Mouse (Mus musculus) CH12.LX (cell line): ENCODE data around the gene Gm21977. TPM values are rescaled to one million over a fixed set of nuclear protein-coding genes. Genes with fewer than 3 reads are reported as not detected.
"Not testable (repeated sequence)": the region's sequence is repeated elsewhere in the genome, so short reads cannot be mapped to it uniquely, and the experiment has no call there.

Source experiments
- DNase-seq: peaks from one replicate; pipeline ENCODE4 v3.0.0-alpha.2; 2013; ENCODE audit errors: extremely low read depth
- H3K27ac ChIP-seq: 2 replicates; pipeline ENCODE4 v1.5.1; 2012; ENCODE audit warnings: low read depth, mild to moderate bottlenecking, control low read depth, moderate library complexity; ENCODE audit not compliant: insufficient read depth
- H3K27me3 ChIP-seq: replicated peaks from 2 replicates; pipeline ENCODE3; 2012; ENCODE audit warnings: inconsistent platforms
- H3K36me3 ChIP-seq, 2 experiments: replicated peaks in 1 of 2; 2 replicates each; pipeline versions ENCODE3 to v1.6.1; 2012; ENCODE audit warnings: inconsistent platforms in 1 of 2, low read length in 1 of 2, mild to moderate bottlenecking in 1 of 2, mixed read lengths in 1 of 2, moderate library complexity in 1 of 2; ENCODE audit not compliant: control insufficient read depth in 1 of 2, insufficient read depth in 1 of 2
- H3K4me1 ChIP-seq, 2 experiments: 2 replicates each; pipeline ENCODE4 v1.6.1; 2012; ENCODE audit warnings: inconsistent platforms in 1 of 2, moderate library complexity in 1 of 2; ENCODE audit not compliant: insufficient read depth in 2 of 2, control insufficient read depth in 1 of 2
- H3K4me2 ChIP-seq: 2 replicates; pipeline ENCODE4 v1.6.1; 2012; ENCODE audit warnings: low read depth, mild to moderate bottlenecking, control low read depth; ENCODE audit not compliant: poor library complexity, insufficient read depth, severe bottlenecking
- H3K4me3 ChIP-seq, 3 experiments: fragments of 150-350 bp in 1 of 3; sonication (generic) in 1 of 3; replicated peaks in 1 of 3; 2 replicates each; pipeline versions ENCODE3 to v1.5.1; 2011 to 2012; ENCODE audit warnings: low read depth in 2 of 3, low read length in 2 of 3, mild to moderate bottlenecking in 2 of 3, moderate library complexity in 2 of 3, control low read depth in 1 of 3, improper control_type of control experiment in 1 of 3, inconsistent platforms in 1 of 3, mixed read lengths in 1 of 3; ENCODE audit not compliant: poor library complexity in 1 of 3
- H3K79me2 ChIP-seq: replicated peaks from 2 replicates; pipeline ENCODE4 v1.6.1; 2012; ENCODE audit warnings: mild to moderate bottlenecking, moderate library complexity; ENCODE audit not compliant: control insufficient read depth, poor library complexity, insufficient read depth, severe bottlenecking; ENCODE audit errors: extremely low read depth
- H3K9ac ChIP-seq: 2 replicates; pipeline ENCODE4 v1.6.1; 2012; ENCODE audit warnings: low read depth, mild to moderate bottlenecking, control low read depth, moderate library complexity; ENCODE audit not compliant: insufficient read depth
- H3K9me3 ChIP-seq: replicated peaks from 2 replicates; pipeline ENCODE3; 2012; ENCODE audit warnings: low read length, inconsistent platforms, mixed read lengths
- dilution Hi-C: fragments of 300-500 bp; cut with MboI; formaldehyde crosslinking; loops from 2 replicates; pipeline ENCODE4 v1.14.3; 2020; ENCODE audit warnings: low sequenced_read_pairs; ENCODE audit not compliant: extremely low pct_unique_long_range_greater_than_20kb, extremely low pct_ligation_motif_present
- in situ Hi-C: fragments of 300-500 bp; cut with MboI; formaldehyde crosslinking; loops from 3 replicates; pipeline ENCODE4 v1.14.3; 2019; ENCODE audit warnings: low sequenced_read_pairs, low pct_ligation_motif_present, low pct_unique_long_range_greater_than_20kb, mixed read lengths
- polyA plus RNA-seq: library from polyadenylated mRNA; unstranded; fragments of >175 nt; gene quantifications from 2 replicates; pipeline ENCODE4 v1.2.1, GENCODE M21; 2012; ENCODE audit warnings: low read depth; ENCODE audit not compliant: insufficient read length
- total RNA-seq, 2 experiments: library from RNA; depleted of rRNA; stranded (reverse); fragments of 300-350 nt in 1 of 2; fragments of >200 nt in 1 of 2; gene quantifications; 2 replicates each; pipeline ENCODE4 v1.2.3; 2012 to 2014

The Gm21977 gene
- total RNA-seq (2012; rRNA removed) = not detected in 2 replicates
- total RNA-seq (2014; rRNA removed) = not detected in 2 replicates
- polyA plus RNA-seq = not detected in 2 replicates

DNA sequence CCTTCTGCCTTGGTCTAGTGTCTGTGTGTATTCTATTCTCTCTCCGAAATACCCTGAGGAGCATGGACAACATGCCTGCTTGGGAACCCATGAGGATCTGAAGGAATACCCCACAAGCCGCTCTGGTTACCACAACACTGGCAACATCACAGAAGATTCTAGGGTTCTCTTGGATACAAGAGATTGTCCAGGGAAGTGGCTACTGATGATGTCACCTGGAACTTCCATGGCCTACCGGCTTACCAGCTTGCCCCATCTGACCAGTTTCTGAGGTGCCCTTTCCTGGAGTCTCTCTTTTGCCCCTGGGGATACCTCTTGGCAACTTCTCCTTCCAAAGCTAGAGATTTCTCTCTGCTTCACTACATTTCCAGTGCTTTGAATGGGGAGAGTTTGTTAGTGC lies at the start of gene Gm21977:
Gene Gm21977 (minus strand): TSS at position 101 of the 400 bp plus-strand sequence.
- DNase-seq, dilution Hi-C loops, H3K27ac ChIP-seq, H3K79me2 ChIP-seq, H3K9me3 ChIP-seq, H3K9ac ChIP-seq, in situ Hi-C loops, H3K4me3 ChIP-seq, H3K36me3 ChIP-seq, H3K27me3 ChIP-seq, H3K4me2 ChIP-seq, H3K4me1 ChIP-seq: not testable (repeated sequence)

Other genes with a start within 250 kb of the Gm21977 start
- not detected in 2 replicates for gene Gm3633, start 211.6 kb downstream of the Gm21977 start, total RNA-seq (2012; rRNA removed)
- gene Gm3633, start 211.6 kb downstream of the Gm21977 start, total RNA-seq (2014; rRNA removed) = not detected in 2 replicates
- gene Gm3633, start 211.6 kb downstream of the Gm21977 start, polyA plus RNA-seq = not detected in 2 replicates
- gene Gm10378, start 197.5 kb downstream of the Gm21977 start, total RNA-seq (2012; rRNA removed) = not detected in 2 replicates
- gene Gm10378, start 197.5 kb downstream of the Gm21977 start, total RNA-seq (2014; rRNA removed) = not detected in 2 replicates
- not detected in 2 replicates for gene Gm10378, start 197.5 kb downstream of the Gm21977 start, polyA plus RNA-seq
- not detected in 2 replicates for gene Gm3015, start 84.7 kb downstream of the Gm21977 start, total RNA-seq (2012; rRNA removed)
- gene Gm3015, start 84.7 kb downstream of the Gm21977 start, total RNA-seq (2014; rRNA removed) = not detected in 2 replicates
- not detected in 2 replicates for gene Gm3015, start 84.7 kb downstream of the Gm21977 start, polyA plus RNA-seq
- not detected in 2 replicates for gene Gm10377, start 55.5 kb downstream of the Gm21977 start, total RNA-seq (2012; rRNA removed)
- gene Gm10377, start 55.5 kb downstream of the Gm21977 start, total RNA-seq (2014; rRNA removed) = not detected in 2 replicates
- gene Gm10377, start 55.5 kb downstream of the Gm21977 start, polyA plus RNA-seq = not detected in 2 replicates
- not detected in 2 replicates for gene Gm8082, start 140.1 kb upstream of the Gm21977 start, total RNA-seq (2012; rRNA removed)
- gene Gm8082, start 140.1 kb upstream of the Gm21977 start, total RNA-seq (2014; rRNA removed) = not detected in 2 replicates
- not detected in 2 replicates for gene Gm8082, start 140.1 kb upstream of the Gm21977 start, polyA plus RNA-seq
- not detected in 2 replicates for gene Gm10376, start 162.2 kb upstream of the Gm21977 start, total RNA-seq (2012; rRNA removed)
- gene Gm10376, start 162.2 kb upstream of the Gm21977 start, total RNA-seq (2014; rRNA removed) = not detected in 2 replicates
- not detected in 2 replicates for gene Gm10376, start 162.2 kb upstream of the Gm21977 start, polyA plus RNA-seq
- not detected in 2 replicates for gene Gm8094, start 223.2 kb upstream of the Gm21977 start, total RNA-seq (2012; rRNA removed)
- gene Gm8094, start 223.2 kb upstream of the Gm21977 start, total RNA-seq (2014; rRNA removed) = not detected in 2 replicates
- not detected in 2 replicates for gene Gm8094, start 223.2 kb upstream of the Gm21977 start, polyA plus RNA-seq
- not detected in 2 replicates for gene Gm8104, start 247.1 kb upstream of the Gm21977 start, total RNA-seq (2012; rRNA removed)
- not detected in 2 replicates for gene Gm8104, start 247.1 kb upstream of the Gm21977 start, total RNA-seq (2014; rRNA removed)
- gene Gm8104, start 247.1 kb upstream of the Gm21977 start, polyA plus RNA-seq = not detected in 2 replicates